Mouse (Mus musculus): ENCODE results near the gene Tmem269. TPM values are rescaled to one million over a fixed set of nuclear protein-coding genes. Genes with fewer than 3 reads are reported as not detected.

Tmem269 gene
- total RNA-seq, 2 experiments from 2014 or later = 0.48 to 0.55 TPM

DNA sequence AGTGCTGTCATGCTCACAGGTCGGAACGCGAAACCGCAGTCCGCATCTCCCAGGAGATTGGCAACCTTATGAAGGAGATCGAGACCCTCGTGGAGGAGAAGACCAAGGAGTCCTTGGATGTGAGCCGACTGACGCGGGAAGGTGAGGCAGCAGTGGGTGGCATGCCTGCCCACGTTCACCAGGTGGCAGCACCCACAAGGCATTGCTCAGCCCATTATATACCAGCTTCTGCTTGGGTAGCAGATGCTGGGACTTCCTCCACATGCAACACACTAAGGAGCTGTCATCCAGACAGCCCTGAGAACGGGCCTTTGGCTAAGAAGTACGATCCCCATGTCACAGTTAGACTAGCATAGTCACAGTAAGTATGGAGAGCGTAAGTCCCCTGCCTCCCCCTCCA, 23.6 kb upstream of the Tmem269 start:
- intact Hi-C loops (cut with DNase I) = loop anchor here (10.0 kb wide), 1 partner anchor 423 kb away; no protein-coding TSS in a partner anchor
- peak; percentile 68 to 79 for DNase-seq (ENCODE audit: low spot score in 2 of 2)

DNA sequence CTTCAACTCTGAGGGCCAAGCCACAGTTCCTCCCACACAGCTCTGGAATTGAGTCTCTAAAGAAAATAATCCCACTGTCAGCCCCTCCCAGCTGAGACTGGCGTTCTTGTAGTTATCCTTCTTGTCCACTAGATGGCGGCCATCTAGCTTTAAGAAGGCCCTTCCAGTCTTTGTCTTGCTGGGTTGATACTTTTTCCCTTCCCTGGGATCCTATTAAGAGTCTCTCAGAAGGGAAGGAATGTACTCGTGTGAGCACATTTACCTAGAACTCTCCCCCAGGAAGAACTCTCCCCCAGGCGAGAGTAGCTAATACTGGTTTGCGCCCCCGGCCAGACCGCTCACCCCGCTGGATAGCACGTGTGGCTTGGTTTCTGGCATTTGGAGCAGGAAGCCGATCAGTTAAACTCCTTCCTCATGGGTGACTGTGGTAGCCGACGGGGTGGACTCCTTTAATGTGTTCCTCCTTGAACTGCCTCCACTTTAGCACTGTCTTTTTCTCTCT, 21.2 kb upstream of the Tmem269 start:
- DNase-seq (ENCODE audit: low spot score in 2 of 2) = peak; percentile 54 to 73
- intact Hi-C loops (cut with DNase I) = loop anchor here (10.0 kb wide), 1 partner anchor 296 kb away; the partner anchor contains the start of genes Foxj3 and Frg2f1

DNA sequence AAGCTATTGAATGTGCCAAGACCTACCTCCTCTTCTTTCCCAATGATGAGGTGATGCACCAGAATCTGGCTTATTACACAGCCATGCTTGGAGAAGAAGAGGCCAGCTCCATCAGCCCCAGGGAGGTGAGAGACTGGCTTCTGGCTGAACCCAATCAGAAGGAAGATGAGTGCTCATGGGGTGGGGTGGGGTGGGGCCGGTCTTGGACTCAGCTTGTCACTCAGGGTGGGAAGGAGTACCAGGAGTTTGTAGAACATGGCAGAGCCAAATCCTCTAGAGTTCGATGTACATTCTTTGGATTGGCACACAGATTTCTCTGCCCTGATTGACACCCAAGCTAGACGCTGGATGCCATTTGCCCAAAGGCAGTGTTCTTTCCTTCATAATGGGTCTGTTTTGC, 20.6 kb upstream of the Tmem269 start:
- intact Hi-C loops (cut with DNase I) = loop anchor here (10.0 kb wide), 1 partner anchor 296 kb away; the partner anchor contains the start of genes Foxj3 and Frg2f1
- DNase-seq (ENCODE audit: low spot score in 2 of 2) = no peak

DNA sequence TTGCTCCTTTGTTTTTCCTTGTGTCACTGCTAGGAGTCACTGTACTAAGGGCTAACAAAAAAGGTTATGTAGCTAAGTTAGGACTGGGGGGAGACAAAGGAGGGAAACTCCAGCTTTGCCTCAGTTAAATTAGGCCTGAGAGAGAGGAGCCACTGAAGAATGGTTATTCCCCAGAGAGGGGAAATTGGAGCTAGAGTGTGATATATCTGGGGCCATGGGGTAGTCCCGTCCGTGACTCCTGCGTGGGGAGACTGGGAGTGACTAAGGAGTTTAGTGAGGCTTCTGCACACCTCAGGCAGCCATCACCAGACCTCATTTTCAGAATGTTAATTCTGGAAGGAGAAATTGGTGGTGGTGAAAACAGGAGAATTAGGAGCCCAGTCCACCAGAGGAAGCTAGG, 16.3 kb upstream of the Tmem269 start:
- intact Hi-C loops (cut with DNase I) = loop anchor here (10.0 kb wide), 1 partner anchor 300 kb away; the partner anchor contains the start of genes Foxj3 and Frg2f1
- no peak for DNase-seq (ENCODE audit: low spot score in 2 of 2)

DNA sequence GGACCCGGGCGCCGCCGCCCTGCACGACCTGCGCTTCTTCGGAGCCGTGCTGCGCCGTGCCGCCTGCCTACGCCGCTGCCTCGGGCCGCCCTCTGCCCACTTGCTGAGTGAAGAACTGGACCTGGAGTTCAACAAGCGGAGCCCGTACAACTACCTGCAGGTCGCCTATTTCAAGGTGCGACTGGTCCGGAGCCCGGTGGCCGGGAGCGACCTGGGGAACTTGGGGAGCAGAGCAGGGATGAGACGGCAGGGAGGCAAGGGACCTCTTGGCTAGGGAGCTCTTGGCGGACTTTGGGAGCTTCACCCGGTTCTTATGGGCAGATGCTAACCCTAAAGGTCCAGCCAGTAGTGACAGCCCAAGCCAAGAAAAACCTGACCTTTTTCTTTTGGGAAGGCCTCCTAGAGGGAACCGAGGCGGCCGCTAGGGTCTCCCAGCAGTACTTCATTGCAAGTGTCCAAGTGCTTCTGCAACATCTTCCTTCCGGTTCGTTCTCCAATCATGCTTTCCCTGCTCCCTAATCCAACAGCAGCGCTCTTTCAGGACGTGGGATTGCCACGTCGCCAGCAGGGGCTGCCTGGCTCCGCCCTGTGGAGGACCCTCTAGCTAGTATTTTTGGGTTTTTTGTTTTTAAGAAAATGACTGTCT, 15.4 kb upstream of the Tmem269 start:
- intact Hi-C loops (cut with DNase I) = loop anchor here (10.0 kb wide), 1 partner anchor 301 kb away; the partner anchor contains the start of genes Foxj3 and Frg2f1
- peak; percentile 33 to 68 for DNase-seq (ENCODE audit: low spot score in 2 of 2)

DNA sequence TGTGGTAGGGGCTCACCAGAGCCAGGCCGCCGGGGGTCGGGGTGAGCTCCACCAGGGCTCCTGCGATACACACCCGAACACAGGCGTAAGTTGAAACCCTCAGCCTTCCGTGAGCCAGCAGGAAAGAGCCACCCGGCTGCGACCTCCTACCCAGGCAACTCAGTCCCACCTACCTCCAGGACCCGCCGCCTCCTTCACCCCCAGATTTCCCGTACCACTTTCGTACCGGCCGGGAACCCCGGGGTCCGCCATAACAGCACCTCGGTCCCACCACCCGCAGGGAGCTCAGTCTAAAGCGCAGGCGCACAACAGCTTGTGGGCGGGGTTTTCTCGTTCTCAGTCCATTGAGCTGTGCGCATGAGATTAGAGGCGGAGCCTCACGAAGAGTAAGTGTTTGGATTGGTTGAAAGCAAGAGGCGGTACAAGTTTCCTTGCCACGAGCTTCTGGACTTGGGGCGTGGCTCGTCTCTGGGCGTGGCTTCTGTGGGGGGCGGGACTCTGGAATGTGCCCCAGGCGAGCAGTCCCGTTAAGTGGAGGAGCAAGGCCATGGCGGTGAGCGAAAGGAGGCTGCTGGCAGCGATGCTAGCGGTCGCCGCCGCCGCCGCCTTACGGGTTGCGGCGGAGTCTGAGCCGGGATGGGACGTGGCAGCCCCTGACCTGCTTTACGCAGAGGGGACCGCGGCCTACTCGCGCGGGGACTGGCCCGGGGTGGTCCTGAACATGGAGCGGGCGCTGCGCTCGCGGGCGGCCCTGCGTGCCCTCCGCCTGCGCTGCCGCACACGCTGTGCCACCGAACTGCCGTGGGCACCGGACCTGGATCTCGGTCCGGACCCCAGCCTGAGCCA, 14.6 kb upstream of the Tmem269 start, which contains the start of the genes AU022252 and P3h1:
AU022252 (minus strand) TSS at position 303 of the 846 bp plus-strand sequence.
P3h1 (plus strand) TSS at position 506 of the 846 bp plus-strand sequence.
- intact Hi-C loops (cut with DNase I) = loop anchor here (10.0 kb wide), 1 partner anchor 302 kb away; the partner anchor contains the start of genes Foxj3 and Frg2f1
- DNase-seq (ENCODE audit: low spot score in 2 of 2) = peak; percentile 99

DNA sequence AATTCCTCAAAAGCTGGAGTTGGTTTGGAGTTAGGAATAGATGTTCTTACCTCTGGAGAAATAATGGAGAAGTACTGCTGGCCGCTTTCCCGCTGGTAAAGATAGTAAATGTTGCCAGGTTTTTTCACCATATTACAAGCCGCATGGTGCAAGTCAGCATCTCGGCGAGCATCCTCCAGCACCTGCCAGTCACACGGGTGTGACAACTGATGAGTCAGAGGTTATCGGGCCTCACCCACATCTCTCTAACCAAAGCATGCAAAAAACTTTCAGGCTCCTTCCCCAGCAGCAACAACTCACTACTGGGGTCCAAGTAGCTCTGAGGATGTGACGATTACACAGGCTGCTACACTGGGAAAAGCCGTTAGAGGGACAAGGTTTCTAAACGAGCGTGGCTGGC, 8.7 kb upstream of the Tmem269 start:
- no peak for DNase-seq (ENCODE audit: low spot score in 2 of 2)
- intact Hi-C loops (cut with DNase I) = no loop called here

DNA sequence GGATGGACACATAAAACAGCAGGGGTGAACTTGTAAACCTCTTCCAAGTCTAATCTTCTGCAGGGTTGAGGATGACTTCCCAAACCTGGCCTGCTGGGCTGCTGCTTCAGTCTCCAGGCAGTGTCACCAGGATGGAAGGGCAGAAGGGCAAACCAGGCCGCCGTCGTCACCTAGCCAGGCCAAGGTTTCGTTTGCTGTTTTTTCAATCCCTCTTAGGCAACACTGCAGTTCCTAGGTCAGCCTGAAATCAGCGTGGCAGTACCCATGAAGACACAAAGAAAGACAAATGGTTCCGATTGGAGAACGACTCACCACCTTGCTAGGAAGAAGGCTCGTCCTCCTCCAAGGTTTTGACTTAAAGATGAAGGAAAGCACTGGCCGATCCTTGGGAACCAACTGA, 7.7 kb upstream of the Tmem269 start:
- intact Hi-C loops (cut with DNase I) = no loop called here

DNA sequence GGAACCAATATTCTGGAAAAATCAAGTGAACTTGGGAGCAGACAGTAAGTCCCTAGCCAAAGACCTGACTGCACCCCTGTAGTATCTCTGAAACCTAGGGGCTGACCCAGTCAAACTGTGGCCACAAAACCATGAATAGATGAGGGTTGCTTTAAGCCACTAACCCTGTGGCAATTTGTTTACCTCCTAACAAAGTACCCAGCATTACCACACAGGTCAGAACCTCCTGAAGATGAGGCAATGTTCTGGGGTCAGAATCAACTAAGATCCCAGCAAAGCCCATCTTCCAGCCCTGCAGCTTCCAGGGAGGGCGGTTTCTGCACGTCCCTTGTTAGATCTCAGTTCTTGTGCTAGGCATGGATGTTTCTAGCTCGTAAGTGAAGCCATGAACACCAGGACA, 6.5 kb upstream of the Tmem269 start:
- DNase-seq (ENCODE audit: low spot score in 2 of 2) = no peak
- intact Hi-C loops (cut with DNase I) = no loop called here

More for the DNA sequence above, 7.7 kb upstream of the Tmem269 start:
- DNase-seq (ENCODE audit: low spot score in 2 of 2) = no peak

DNA sequence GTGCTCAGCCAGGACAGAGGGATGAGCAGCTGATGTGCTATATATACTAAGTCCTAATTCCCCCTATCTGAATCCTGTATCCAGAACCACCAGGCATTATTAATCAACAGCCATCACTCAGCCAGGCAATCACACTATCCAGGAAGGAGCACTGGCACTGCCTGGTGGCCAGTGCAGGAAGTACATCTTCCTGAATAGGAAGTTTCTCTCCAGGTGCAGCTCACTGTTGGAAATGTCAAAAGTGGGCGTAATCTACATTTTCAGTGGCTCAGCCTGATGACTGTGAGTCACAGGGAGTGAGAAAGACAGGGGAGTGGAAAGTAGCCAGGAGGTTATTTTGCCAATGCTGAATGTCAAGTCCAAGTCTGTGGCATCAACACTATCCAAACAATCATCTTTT, 5.7 kb upstream of the Tmem269 start:
- peak; percentile 28 to 68 for DNase-seq (ENCODE audit: low spot score in 2 of 2)

DNA sequence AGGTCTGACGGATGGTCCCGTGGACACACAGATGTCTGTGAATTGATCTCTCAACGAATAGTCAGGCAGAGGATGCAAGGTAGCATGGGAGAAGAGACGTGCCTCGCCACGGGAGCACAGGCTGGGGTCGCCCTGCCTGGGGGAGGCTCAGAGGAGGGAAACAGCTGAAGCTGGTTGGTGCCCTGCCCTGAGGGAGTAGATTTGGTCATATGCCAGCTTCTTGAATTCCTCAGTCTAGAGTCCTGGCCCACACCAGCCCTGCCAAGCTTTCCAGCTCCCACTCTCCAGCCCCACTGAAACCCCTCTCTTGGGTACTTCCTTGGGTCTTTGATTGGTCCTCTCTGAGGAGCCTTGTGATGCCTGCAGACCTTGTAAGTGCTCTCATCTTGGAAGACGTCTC, 1.4 kb downstream of the Tmem269 start:
- intact Hi-C loops (cut with DNase I) = no loop called here
- no peak for DNase-seq (ENCODE audit: low spot score in 2 of 2)

More for the DNA sequence above, 5.7 kb upstream of the Tmem269 start:
- intact Hi-C loops (cut with DNase I) = no loop called here

DNA sequence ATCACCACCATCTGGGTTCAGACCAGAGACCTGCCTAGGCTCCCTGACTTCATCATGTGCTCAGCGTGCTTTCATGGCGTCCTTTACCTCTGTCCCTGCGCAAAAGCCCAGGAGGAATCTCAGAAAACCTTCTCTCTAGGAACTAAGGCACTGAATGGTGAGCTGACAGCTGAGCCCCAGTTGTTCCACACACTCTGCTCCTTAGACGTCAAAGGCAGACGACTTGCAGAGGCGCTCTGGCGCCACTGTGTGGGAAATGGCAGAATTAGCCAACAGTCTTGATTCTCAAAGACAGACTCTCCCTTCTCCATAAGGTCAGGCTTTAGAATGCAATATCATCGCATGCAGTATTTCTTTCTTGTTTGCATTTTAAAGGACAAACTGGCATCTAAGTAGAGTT, 13.3 kb downstream of the Tmem269 start:
- DNase-seq (ENCODE audit: low spot score in 2 of 2) = peak; percentile 62 to 76
- intact Hi-C loops (cut with DNase I) = loop anchor here (2.0 to 5.0 kb wide), 2 partner anchors 37 to 200 kb away; no protein-coding TSS in a partner anchor

DNA sequence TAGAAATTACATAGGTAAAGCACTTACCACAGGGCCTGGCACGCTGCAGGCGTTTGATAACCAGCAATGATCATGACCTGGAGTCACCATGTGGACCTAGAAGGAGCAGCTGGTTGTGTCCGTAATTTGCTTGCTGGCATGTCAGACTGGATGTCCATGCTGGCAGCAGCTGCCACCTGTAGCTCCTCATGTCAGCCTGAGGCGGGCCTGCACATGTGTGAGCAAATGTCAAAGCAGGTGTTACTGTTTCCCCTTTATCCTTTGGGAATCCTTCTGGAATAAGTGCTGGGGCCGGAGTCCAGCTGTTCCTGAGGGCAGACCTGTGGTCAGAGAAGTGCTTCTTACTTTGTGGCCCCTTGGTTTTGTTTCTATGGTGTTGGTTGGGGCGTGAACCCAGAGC, 19.9 kb downstream of the Tmem269 start:
- DNase-seq (ENCODE audit: low spot score in 2 of 2) = no peak
- intact Hi-C loops (cut with DNase I) = no loop called here

DNA sequence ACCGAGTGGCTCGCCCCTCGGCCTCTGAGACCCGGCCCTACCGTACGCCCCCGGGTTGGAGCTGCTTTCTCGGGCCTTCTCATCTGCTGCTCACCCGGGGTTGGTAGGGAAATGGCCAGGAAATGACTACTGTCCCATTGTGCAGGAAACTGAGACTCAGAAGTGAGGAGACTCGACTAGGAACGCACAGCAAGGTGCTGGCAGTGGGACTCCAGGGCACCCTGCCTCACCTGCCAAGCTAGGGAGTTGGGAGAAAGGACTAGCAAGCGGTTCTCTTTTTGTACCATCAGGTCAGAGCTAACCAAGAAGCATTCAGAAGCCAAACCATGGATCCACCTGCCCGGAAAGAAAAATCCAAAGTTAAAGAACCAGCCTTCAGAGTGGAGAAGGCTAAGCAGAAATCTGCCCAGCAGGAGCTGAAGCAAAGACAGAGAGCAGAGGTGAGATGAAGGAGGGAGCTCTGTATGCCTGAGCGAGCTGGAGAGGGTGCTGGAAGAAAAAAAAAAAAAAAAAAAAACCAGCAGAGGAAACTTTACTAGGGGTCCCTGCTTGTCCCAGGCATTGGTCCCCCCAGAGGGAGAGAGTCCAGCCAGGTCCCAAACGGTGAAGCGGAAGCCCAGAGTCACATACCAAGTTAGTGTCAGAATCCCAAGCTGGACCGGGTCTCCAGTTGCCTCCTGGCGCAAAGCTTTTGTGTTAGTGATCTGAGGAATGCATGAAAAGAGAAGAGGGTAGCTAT, 22.3 kb downstream of the Tmem269 start:
- DNase-seq (ENCODE audit: low spot score in 2 of 2) = no peak

DNA sequence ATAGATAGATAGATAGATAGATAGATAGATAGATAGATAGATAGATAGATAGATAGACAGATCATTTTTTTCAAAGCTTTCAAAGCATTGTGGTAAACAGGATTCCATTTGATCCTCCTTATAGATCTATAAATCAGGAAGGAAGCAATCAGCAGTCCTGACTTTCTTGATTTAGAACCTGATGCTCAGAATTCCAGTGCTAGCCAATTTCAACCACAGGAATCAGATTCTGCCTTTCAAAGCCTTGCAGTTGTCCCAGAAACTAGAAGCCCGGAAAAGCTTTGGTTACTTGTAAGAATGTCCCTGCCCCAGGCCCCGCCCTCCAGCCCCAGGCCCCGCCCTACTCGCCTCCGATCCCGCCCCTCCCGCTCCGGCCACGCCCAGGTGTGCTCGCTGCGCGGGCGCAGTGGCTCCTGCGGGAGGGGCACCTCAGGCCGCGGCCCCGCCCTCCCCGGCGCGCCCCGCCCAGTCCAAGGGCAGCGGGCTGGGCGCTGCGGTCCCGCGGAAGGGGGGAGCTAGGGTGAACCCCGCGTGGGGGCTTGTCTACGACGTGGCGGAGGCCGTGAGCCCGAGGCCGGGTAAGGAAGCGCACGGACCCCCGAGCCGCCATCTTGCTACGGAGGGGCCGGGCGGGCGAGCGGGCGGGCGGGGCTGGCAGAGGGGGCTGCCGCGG, 23.0 kb downstream of the Tmem269 start, which contains the start of gene Svbp:
Svbp (plus strand) TSS at position 398 of the 673 bp plus-strand sequence.
- DNase-seq (ENCODE audit: low spot score in 2 of 2) = peak; percentile 82 to 87
- intact Hi-C loops (cut with DNase I) = no loop called here

More for the DNA sequence above, 22.3 kb downstream of the Tmem269 start:
- intact Hi-C loops (cut with DNase I) = no loop called here

DNA sequence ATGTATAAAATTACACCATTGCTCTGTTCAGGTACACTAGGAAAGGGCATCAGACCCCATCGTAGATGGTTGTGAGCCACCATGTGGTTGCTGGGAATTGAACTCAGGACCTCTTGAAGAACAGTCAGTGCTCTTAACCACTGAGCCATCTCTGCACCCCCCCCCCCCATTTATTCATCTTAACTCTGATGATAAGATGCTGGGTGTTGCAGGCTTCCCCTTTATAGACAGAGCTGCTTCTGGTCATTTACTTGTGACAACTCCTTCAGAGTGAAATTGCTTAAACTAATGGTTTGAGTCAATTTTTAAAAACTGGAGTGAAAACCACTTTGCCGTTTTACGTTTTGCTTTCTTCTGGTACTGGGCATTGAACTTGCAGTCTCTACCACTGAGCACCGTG, 25.3 kb downstream of the Tmem269 start:
- intact Hi-C loops (cut with DNase I) = no loop called here
- no peak for DNase-seq (ENCODE audit: low spot score in 2 of 2)

DNA sequence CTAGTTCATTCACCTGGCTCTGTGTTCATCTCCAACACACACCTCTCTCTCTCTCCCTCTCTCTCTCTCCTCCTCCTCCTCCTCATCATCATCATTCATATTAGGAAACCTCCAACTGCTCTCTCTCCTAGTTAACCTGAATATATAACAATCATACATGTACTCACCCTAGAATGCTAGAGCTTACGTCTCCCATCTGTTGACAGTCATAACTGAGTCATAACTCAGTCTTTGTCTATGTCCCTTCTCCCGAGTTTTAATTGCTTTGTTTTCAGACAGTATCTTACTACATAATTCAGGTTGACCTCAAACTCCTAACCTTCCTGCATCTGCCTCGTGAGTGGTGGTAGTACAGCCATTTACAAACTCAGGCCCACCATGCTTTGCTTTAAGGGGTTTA, 26.7 kb downstream of the Tmem269 start:
- no peak for DNase-seq (ENCODE audit: low spot score in 2 of 2)
- intact Hi-C loops (cut with DNase I) = no loop called here

DNA sequence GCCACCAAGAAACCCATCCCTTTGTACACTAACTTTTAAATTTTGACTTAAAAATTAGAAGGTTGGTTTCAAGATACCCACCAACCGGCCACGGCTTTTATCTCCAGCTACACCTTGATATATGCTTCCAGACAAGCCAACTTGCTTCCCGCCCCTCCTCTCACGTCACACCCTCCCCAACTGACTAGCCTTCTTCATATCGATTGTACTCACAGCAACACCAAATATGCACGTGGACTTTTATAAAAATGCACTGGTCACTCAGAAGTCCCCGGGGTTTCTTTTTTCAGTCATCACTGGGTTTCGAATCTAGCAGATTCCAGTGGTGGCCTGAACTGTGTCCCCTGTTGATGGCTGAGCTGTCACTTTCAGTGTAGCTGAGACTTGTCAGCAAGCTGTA, 27.4 kb downstream of the Tmem269 start:
- intact Hi-C loops (cut with DNase I) = no loop called here

DNA sequence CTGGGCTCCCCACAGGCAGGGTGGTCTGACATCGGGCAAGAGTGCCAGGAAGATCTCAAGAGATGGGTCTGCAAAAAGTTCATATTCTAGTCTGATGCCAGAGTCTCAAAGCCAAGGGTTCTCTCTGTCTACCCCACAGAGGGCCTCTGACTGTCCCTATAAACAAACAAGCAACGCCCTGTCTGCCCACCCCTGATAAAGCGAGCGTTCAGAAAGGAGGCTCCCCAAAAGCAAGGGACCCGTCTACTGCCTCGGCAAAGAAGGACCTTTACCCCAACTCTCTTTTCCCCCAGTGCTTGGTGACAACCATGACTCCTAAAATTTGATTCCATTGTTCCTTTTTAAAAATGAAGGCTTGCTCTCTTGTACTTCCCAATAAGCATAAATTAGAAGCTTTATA, 28.2 kb downstream of the Tmem269 start, which contains the start of gene Ermap:
Ermap (minus strand) TSS at position 148 of the 400 bp plus-strand sequence.
- DNase-seq (ENCODE audit: low spot score in 2 of 2) = no peak
- intact Hi-C loops (cut with DNase I) = no loop called here

More for the DNA sequence above, 27.4 kb downstream of the Tmem269 start:
- no peak for DNase-seq (ENCODE audit: low spot score in 2 of 2)
